ENCODE assay signal across 28 mouse cellular contexts in the genomic region with DNA sequence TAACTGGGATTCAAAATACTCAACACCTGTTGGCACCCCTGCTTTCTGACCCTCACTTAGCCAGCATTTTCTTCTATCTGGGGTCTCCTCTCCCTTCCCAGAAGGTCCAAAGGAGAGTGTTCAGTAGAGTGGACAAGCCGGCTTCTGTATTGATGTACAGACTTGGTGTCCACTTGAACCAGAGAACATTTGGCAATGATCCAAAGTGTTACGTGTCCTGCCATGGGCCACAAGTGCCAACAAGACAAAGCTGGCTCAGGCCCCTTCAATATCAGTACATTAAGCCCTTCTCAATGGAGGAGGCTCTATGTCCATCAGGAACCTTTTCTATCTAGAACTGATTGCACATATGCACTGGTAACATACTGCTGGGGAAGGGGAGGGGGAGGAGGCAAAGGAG.
DNase-seq lines count a peak whose midpoint lies in the region; ATAC-seq and TF ChIP-seq lines count a peak whose summit lies in the region.
"Had no signal": no experiment of that assay in that cellular context is flagged by ENCODE, and none has a peak within 500 bp of the region (broad histone marks: within the 10 kb centered on the region; RNA-seq: fewer than 3 reads in every experiment).

No protein-coding gene starts in this region.

- TF ChIP-seq POLR2A in lung, adult 2 months (IDR thresholded peaks at IDR 0.05; ENCODE audit: borderline replicate concordance, extremely low read depth, low read depth, low read length): no peak

- H3K4me3 ChIP-seq in heart, embryonic 12.5 days: no peak overlapping the region
- no peak overlapping the region for H3K4me3 ChIP-seq in hindbrain, postnatal 0 days (ENCODE audit: low read length)
- no peak overlapping the region for H3K4me3 ChIP-seq in hindbrain, embryonic 14.5 days (replicated peaks; ENCODE audit: low read length)
- H3K4me3 ChIP-seq in lung, embryonic 14.5 days (ENCODE audit: low read depth, low read length): no peak overlapping the region
- H3K4me3 ChIP-seq in lung, adult 2 months (replicated peaks; ENCODE audit: extremely low read depth, low read depth, low read length): no peak overlapping the region
- H3K4me3 ChIP-seq in brown adipose tissue, adult 24 weeks (ENCODE audit: insufficient read depth, low read depth, low read length): no peak overlapping the region
- H3K4me3 ChIP-seq: forebrain, embryonic 13.5 days; liver, embryonic 15.5 days; midbrain, embryonic 12.5 days; myocyte; neural tube, embryonic 12.5 days had no signal

- ATAC-seq in heart, embryonic 12.5 days (ENCODE audit: insufficient number of reproducible peaks, low FRiP score): no peak
- ATAC-seq in hindbrain, postnatal 0 days: no peak
- no peak for ATAC-seq in hindbrain, embryonic 14.5 days (ENCODE audit: low FRiP score)
- ATAC-seq in lung, embryonic 14.5 days (ENCODE audit: insufficient read depth): no peak
- ATAC-seq: forebrain, embryonic 13.5 days; inflammation-experienced regulatory T-cells, adult 6 months had no signal

- H3K36me3 ChIP-seq in heart, embryonic 12.5 days: peaks cover 18% of the 10 kb centered on the region
- no peaks in the 10 kb centered on the region for H3K36me3 ChIP-seq in hindbrain, postnatal 0 days (ENCODE audit: insufficient read depth, low read length)
- no peaks in the 10 kb centered on the region for H3K36me3 ChIP-seq in hindbrain, embryonic 14.5 days (replicated peaks; ENCODE audit: control insufficient read depth, insufficient read depth)
- peaks cover 30% of the 10 kb centered on the region for H3K36me3 ChIP-seq in lung, embryonic 14.5 days (ENCODE audit: insufficient read depth)
- H3K36me3 ChIP-seq: liver, embryonic 15.5 days had no signal

- no peaks in the 10 kb centered on the region; the same call in 1 of the 2 replicates for H3K9me3 ChIP-seq in heart, embryonic 12.5 days (replicated peaks)
- no peaks in the 10 kb centered on the region for H3K9me3 ChIP-seq in hindbrain, postnatal 0 days (ENCODE audit: low read length)
- H3K9me3 ChIP-seq in hindbrain, embryonic 14.5 days (ENCODE audit: control insufficient read depth, low read length): no peaks in the 10 kb centered on the region
- H3K9me3 ChIP-seq in lung, embryonic 14.5 days (ENCODE audit: low read depth, low read length): no peaks in the 10 kb centered on the region
- H3K9me3 ChIP-seq: liver, embryonic 15.5 days; megakaryocyte, embryonic 14.5 days; midbrain, embryonic 12.5 days had no signal

- no peak for DNase-seq in heart, postnatal 4 days
- peak; percentile 56 for DNase-seq in hindbrain, postnatal 0 days (ENCODE audit: low spot score)
- DNase-seq in hindbrain, embryonic 14.5 days (ENCODE audit: low spot score): no peak
- DNase-seq in lung, embryonic 14.5 days: peak; percentile 59
- no peak for DNase-seq in lung, adult 2 months
- DNase-seq in cerebellum, postnatal 36 days: no peak
- DNase-seq: B cell, adult 2 months; cerebellum, adult 8-10 months; cerebellum, postnatal 25 days; gastrocnemius, postnatal 14 days; heart, adult 18-20 months; kidney, adult 18-20 months; kidney, postnatal 10 days; layer of hippocampus, postnatal 36 days; left cerebral cortex, postnatal 4 days; lung, postnatal 14 days; right cerebral cortex, adult 18-20 months; spleen, adult 18-20 months; thymus, postnatal 14 days had no signal

- no peak for TF ChIP-seq CTCF in hindbrain, postnatal 0 days (IDR thresholded peaks at IDR 0.05; ENCODE audit: low read depth)
- no peak for TF ChIP-seq CTCF in lung, embryonic 14.5 days (IDR thresholded peaks at IDR 0.05; ENCODE audit: low read depth)
- TF ChIP-seq CTCF in lung, adult 2 months (IDR thresholded peaks at IDR 0.05; ENCODE audit: insufficient read depth, low read length): no peak

- 36% methylated on average over 2 of the region's 2 CpGs for WGBS in heart, embryonic 12.5 days
- 56% methylated on average over 2 of the region's 2 CpGs for WGBS in hindbrain, postnatal 0 days
- 81% methylated on average over 2 of the region's 2 CpGs for WGBS in hindbrain, embryonic 14.5 days
- 36% methylated on average over 2 of the region's 2 CpGs for WGBS in lung, embryonic 14.5 days
- 21% methylated on average over 2 of the region's 2 CpGs for WGBS in lung, adult 2 months

- H3K4me2 ChIP-seq in heart, embryonic 12.5 days: no peak overlapping the region
- H3K4me2 ChIP-seq in hindbrain, postnatal 0 days (ENCODE audit: low read depth, low read length): no peak overlapping the region
- no peak overlapping the region for H3K4me2 ChIP-seq in hindbrain, embryonic 14.5 days (replicated peaks)
- H3K4me2 ChIP-seq in lung, embryonic 14.5 days: no peak overlapping the region
- H3K4me2 ChIP-seq: forebrain, embryonic 13.5 days; liver, embryonic 15.5 days; midbrain, embryonic 12.5 days; neural tube, embryonic 12.5 days had no signal

- H3K4me1 ChIP-seq in heart, embryonic 12.5 days (replicated peaks): peaks cover 90% of the 10 kb centered on the region
- peaks cover 36% of the 10 kb centered on the region for H3K4me1 ChIP-seq in hindbrain, postnatal 0 days (ENCODE audit: insufficient read depth, low read length)
- peaks cover 48% of the 10 kb centered on the region for H3K4me1 ChIP-seq in hindbrain, embryonic 14.5 days (replicated peaks; ENCODE audit: control insufficient read depth, insufficient read depth, low read length)
- peaks cover 53% of the 10 kb centered on the region for H3K4me1 ChIP-seq in lung, embryonic 14.5 days (ENCODE audit: insufficient read depth)
- peaks cover 47% of the 10 kb centered on the region for H3K4me1 ChIP-seq in lung, adult 2 months (ENCODE audit: control insufficient read depth, insufficient read depth, low read length)
- H3K4me1 ChIP-seq in brown adipose tissue, adult 24 weeks (ENCODE audit: control insufficient read depth, insufficient read depth, insufficient read length, low read length): peaks cover 55% of the 10 kb centered on the region

- H3K27ac ChIP-seq in heart, embryonic 12.5 days (ENCODE audit: poor library complexity, severe bottlenecking): peak overlapping the region; percentile 25; the same call in 1 of the 2 replicates
- H3K27ac ChIP-seq in hindbrain, postnatal 0 days: no peak overlapping the region
- no peak overlapping the region for H3K27ac ChIP-seq in hindbrain, embryonic 14.5 days
- 0 out of 2 replicates have a peak overlapping the region, but pooled peaks have one; percentile 43 for H3K27ac ChIP-seq in lung, embryonic 14.5 days (ENCODE audit: low read depth)
- H3K27ac ChIP-seq in brown adipose tissue, adult 24 weeks (replicated peaks; ENCODE audit: low read depth, low read length): peak overlapping the region; percentile 58
- H3K27ac ChIP-seq: forebrain, embryonic 13.5 days; liver, embryonic 15.5 days; midbrain, embryonic 12.5 days; neural tube, embryonic 12.5 days had no signal

- H3K27me3 ChIP-seq in heart, embryonic 12.5 days (replicated peaks): no peaks in the 10 kb centered on the region
- H3K27me3 ChIP-seq in hindbrain, postnatal 0 days (ENCODE audit: insufficient read depth, low read length): no peaks in the 10 kb centered on the region
- no peaks in the 10 kb centered on the region for H3K27me3 ChIP-seq in hindbrain, embryonic 14.5 days (ENCODE audit: control insufficient read depth, insufficient read depth, low read length)
- H3K27me3 ChIP-seq in lung, embryonic 14.5 days (ENCODE audit: insufficient read depth, low read length): no peaks in the 10 kb centered on the region
- H3K27me3 ChIP-seq: forebrain, embryonic 13.5 days; liver, embryonic 15.5 days; megakaryocyte, embryonic 14.5 days; midbrain, embryonic 12.5 days; neural tube, embryonic 12.5 days had no signal

- no peak overlapping the region for H3K9ac ChIP-seq in heart, embryonic 12.5 days
- H3K9ac ChIP-seq in hindbrain, postnatal 0 days (replicated peaks; ENCODE audit: low read length): no peak overlapping the region
- H3K9ac ChIP-seq in hindbrain, embryonic 14.5 days: no peak overlapping the region
- H3K9ac ChIP-seq in lung, embryonic 14.5 days: no peak overlapping the region
- H3K9ac ChIP-seq: forebrain, embryonic 13.5 days; liver, embryonic 15.5 days; midbrain, embryonic 12.5 days; neural tube, embryonic 12.5 days had no signal

Comparison
In these comparisons a context has a peak if more than half of its experiments do, and no peak if none do; other contexts are left out.
1. DNase-seq: peak in hindbrain, postnatal 0 days (single experiment) and lung, embryonic 14.5 days (single experiment); none in heart, postnatal 4 days (single experiment), hindbrain, embryonic 14.5 days (single experiment), lung, adult 2 months (single experiment) and cerebellum, postnatal 36 days (0 of 2).
2. H3K27ac ChIP-seq: peak in heart, embryonic 12.5 days (single experiment), lung, embryonic 14.5 days (single experiment) and brown adipose tissue, adult 24 weeks (single experiment); none in hindbrain, postnatal 0 days (single experiment) and hindbrain, embryonic 14.5 days (single experiment).